Mouse (Mus musculus) liver, embryonic 13.5 days (tissue): ENCODE results near the gene Gpr155. TPM values are rescaled to one million over a fixed set of nuclear protein-coding genes. Genes with fewer than 3 reads are reported as not detected.

Experiments
- ATAC-seq: fragments of 200-750 bp; cut with Nextera tagmentation; 2 replicates; pipeline ENCODE4 v1.8.0; 2017; ENCODE audit warnings: low read depth, mild to moderate bottlenecking, moderate number of reproducible peaks, moderate library complexity
- DNase-seq: peaks from one replicate; pipeline ENCODE4 v3.0.0; 2022
- H3K27ac ChIP-seq: fragments of 300-500 bp; sonication (generic); 2 replicates; pipeline ENCODE4 v1.5.1; 2015; ENCODE audit warnings: moderate library complexity, mild to moderate bottlenecking, inconsistent platforms
- H3K27me3 ChIP-seq: fragments of 300-500 bp; sonication (generic); 2 replicates; pipeline ENCODE4 v1.6.1; 2015; ENCODE audit warnings: mild to moderate bottlenecking, inconsistent platforms
- H3K36me3 ChIP-seq: fragments of 300-500 bp; sonication (generic); 2 replicates; pipeline ENCODE4 v1.6.1; 2015; ENCODE audit warnings: mild to moderate bottlenecking, inconsistent platforms
- H3K4me1 ChIP-seq: fragments of 300-500 bp; sonication (generic); replicated peaks from 2 replicates; pipeline ENCODE4 v1.6.1; 2015; ENCODE audit warnings: inconsistent platforms
- H3K4me2 ChIP-seq: fragments of 300-500 bp; sonication (generic); 2 replicates; pipeline ENCODE4 v1.6.1; 2015; ENCODE audit warnings: inconsistent platforms, mild to moderate bottlenecking, moderate library complexity
- H3K4me3 ChIP-seq: fragments of 300-500 bp; sonication (generic); replicated peaks from 2 replicates; pipeline ENCODE4 v1.5.1; 2015; ENCODE audit warnings: mild to moderate bottlenecking, inconsistent platforms
- H3K9ac ChIP-seq: fragments of 300-500 bp; sonication (generic); 2 replicates; pipeline ENCODE4 v1.6.1; 2015; ENCODE audit warnings: mild to moderate bottlenecking, inconsistent platforms
- H3K9me3 ChIP-seq: fragments of 300-500 bp; sonication (generic); replicated peaks from 2 replicates; pipeline ENCODE4 v1.6.1; 2016; ENCODE audit warnings: inconsistent platforms
- WGBS: fragments of 180-500 bp; shearing (Covaris S2); methylation state at CpG from one replicate; pipeline ENCODE4 v1.1.7; 2015; ENCODE audit not compliant: insufficient replicate concordance; 5-methylcytosine and 5-hydroxymethylcytosine counted together
- polyA plus RNA-seq: library from polyadenylated mRNA; unstranded; fragments of >200 nt; fragmentation: Nextera tagmentation; extraction: Ambion mirVana; gene quantifications from 2 replicates; pipeline ENCODE4 v1.2.1, GENCODE M21; 2015

Gpr155 gene
- polyA plus RNA-seq, 1 experiment from 2014 or later, result 8.3 TPM

- Histone ChIP-seq H3K4me3 (no peak overlapping the region), H3K36me3 (no peaks in the 10 kb centered on the region), H3K4me1 (no peaks in the 10 kb centered on the region), H3K4me2 (no peak overlapping the region), H3K9ac (no peak overlapping the region), H3K27me3 (no peaks in the 10 kb centered on the region), H3K27ac (no peak overlapping the region), H3K9me3 (no peaks in the 10 kb centered on the region)
- ATAC-seq, result no peak
- DNase-seq, result no peak
- WGBS, result 73% methylated on average over 9 of the region's 9 CpGs
Observed at GRCm38 (mm10) chr2:73406336-73406915, 20.1 kb upstream of the Gpr155 start.

GRCm38 (mm10) chr2:73404980-73405379 is 18.6 kb upstream of the Gpr155 start:
- H3K4me1 ChIP-seq, result no peaks in the 10 kb centered on the region
- no peak overlapping the region for H3K27ac ChIP-seq
- no peaks in the 10 kb centered on the region for H3K36me3 ChIP-seq
- no peaks in the 10 kb centered on the region for H3K27me3 ChIP-seq
- no peak overlapping the region for H3K4me3 ChIP-seq
- H3K9me3 ChIP-seq, result no peaks in the 10 kb centered on the region
- ATAC-seq (no peak), DNase-seq (no peak)
- whole genome bisulfite sequencing, result 61% methylated on average over 7 of the region's 7 CpGs
- no peak overlapping the region for H3K4me2 ChIP-seq
- no peak overlapping the region for H3K9ac ChIP-seq

DNA sequence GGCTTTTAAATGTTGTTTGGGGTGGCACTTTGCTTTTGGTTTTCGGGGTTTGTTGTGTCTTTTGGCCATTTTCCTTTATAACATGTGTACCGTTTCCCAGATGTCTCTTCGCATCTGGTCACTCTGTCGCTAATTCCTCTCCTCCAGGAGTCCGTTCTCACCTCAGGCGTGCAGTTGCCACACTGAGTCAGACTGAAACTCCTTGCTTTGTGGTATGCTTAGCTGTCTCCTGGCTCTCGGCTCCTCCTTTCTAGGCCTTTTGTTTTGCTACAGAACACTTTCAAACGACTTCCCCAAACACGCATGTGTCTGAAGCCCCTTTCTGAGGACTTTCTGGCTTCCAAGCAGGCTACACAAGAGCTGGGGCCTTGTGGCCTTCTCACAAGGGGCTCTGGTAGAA is 18.1 kb upstream of the Gpr155 start:
- H3K36me3 ChIP-seq, result no peaks in the 10 kb centered on the region
- H3K4me2 ChIP-seq, result no peak overlapping the region
- H3K27ac ChIP-seq, result no peak overlapping the region
- no peak overlapping the region for H3K4me3 ChIP-seq
- H3K9me3 ChIP-seq, result no peaks in the 10 kb centered on the region
- no peaks in the 10 kb centered on the region for H3K4me1 ChIP-seq
- H3K27me3 ChIP-seq, result no peaks in the 10 kb centered on the region
- DNase-seq, result no peak
- 73% methylated on average over 9 of the region's 9 CpGs for WGBS
- no peak overlapping the region for H3K9ac ChIP-seq
- ATAC-seq, result no peak

GRCm38 (mm10) chr2:73403385-73404013 is 17.1 kb upstream of the Gpr155 start:
- WGBS, result 66% methylated on average over 15 of the region's 15 CpGs
- no peaks in the 10 kb centered on the region for H3K9me3 ChIP-seq
- no peak overlapping the region for H3K27ac ChIP-seq
- H3K36me3 ChIP-seq, result no peaks in the 10 kb centered on the region
- no peak for ATAC-seq
- DNase-seq, result no peak
- no peak overlapping the region for H3K4me2 ChIP-seq
- H3K9ac ChIP-seq, result no peak overlapping the region
- no peaks in the 10 kb centered on the region for H3K4me1 ChIP-seq
- H3K4me3 ChIP-seq, result no peak overlapping the region
- no peaks in the 10 kb centered on the region for H3K27me3 ChIP-seq

- Histone ChIP-seq H3K4me3 (no peak overlapping the region), H3K27ac (no peak overlapping the region), H3K4me1 (no peaks in the 10 kb centered on the region), H3K9me3 (no peaks in the 10 kb centered on the region), H3K9ac (no peak overlapping the region), H3K4me2 (no peak overlapping the region), H3K27me3 (no peaks in the 10 kb centered on the region), H3K36me3 (no peaks in the 10 kb centered on the region)
- DNase-seq, result no peak
- 46% methylated on average over 1 of the region's 1 CpGs for WGBS
- ATAC-seq, result no peak
Observed at GRCm38 (mm10) chr2:73401689-73402088, 15.3 kb upstream of the Gpr155 start.

GRCm38 (mm10) chr2:73397476-73397875 is 11.1 kb upstream of the Gpr155 start:
- Histone ChIP-seq H3K4me3 (no peak overlapping the region), H3K27ac (no peak overlapping the region), H3K4me1 (no peaks in the 10 kb centered on the region), H3K27me3 (peaks cover 16% of the 10 kb centered on the region; the same call in 1 of the 2 replicates), H3K9ac (no peak overlapping the region), H3K36me3 (no peaks in the 10 kb centered on the region), H3K9me3 (no peaks in the 10 kb centered on the region), H3K4me2 (no peak overlapping the region)
- no peak for ATAC-seq
- DNase-seq, result no peak
- WGBS, result 77% methylated on average over 2 of the region's 2 CpGs

DNA sequence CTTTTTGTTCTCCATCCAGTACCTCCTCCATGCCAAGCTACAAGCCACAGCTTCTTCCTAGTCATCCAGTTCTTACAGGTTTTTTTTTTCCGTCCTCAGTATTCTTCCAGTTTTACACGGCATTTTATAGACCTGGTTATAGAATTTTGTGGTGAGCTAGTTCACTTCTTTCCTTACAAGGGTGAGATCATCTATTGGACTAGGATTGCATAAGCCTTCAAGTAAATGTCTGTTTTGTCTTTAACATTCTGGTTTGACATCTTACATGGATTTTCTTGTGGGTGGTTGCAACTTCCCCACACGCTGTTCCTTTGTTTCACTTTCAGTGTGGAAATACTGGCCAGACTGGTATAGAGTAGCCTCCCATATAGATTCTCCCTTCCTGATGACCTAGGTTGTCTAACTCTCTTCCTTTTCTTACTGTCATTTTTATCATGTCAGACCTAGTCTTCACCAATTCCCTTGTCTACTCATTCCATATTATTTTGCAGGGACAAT is 10.5 kb upstream of the Gpr155 start:
- no peak overlapping the region for H3K4me2 ChIP-seq
- H3K4me3 ChIP-seq, result no peak overlapping the region
- DNase-seq (no peak), ATAC-seq (no peak)
- no peaks in the 10 kb centered on the region for H3K9me3 ChIP-seq
- H3K27ac ChIP-seq, result no peak overlapping the region
- H3K27me3 ChIP-seq, result peaks cover 16% of the 10 kb centered on the region; the same call in 1 of the 2 replicates
- no peaks in the 10 kb centered on the region for H3K4me1 ChIP-seq
- WGBS, result 73% methylated on average over 3 of the region's 3 CpGs
- no peak overlapping the region for H3K9ac ChIP-seq
- H3K36me3 ChIP-seq, result no peaks in the 10 kb centered on the region

GRCm38 (mm10) chr2:73395516-73395915 is 9.1 kb upstream of the Gpr155 start:
- 61% methylated on average over 8 of the region's 8 CpGs for WGBS
- peaks cover 19% of the 10 kb centered on the region for H3K27me3 ChIP-seq

GRCm38 (mm10) chr2:73394476-73394875 is 8.1 kb upstream of the Gpr155 start:
- H3K4me3 ChIP-seq, result no peak overlapping the region
- DNase-seq (no peak), ATAC-seq (no peak)
- H3K36me3 ChIP-seq, result no peaks in the 10 kb centered on the region
- H3K4me1 ChIP-seq, result no peaks in the 10 kb centered on the region
- 75% methylated on average over 3 of the region's 3 CpGs for whole genome bisulfite sequencing
- no peak overlapping the region for H3K9ac ChIP-seq
- H3K4me2 ChIP-seq, result no peak overlapping the region
- H3K9me3 ChIP-seq, result no peaks in the 10 kb centered on the region
- H3K27ac ChIP-seq, result no peak overlapping the region
- peaks cover 21% of the 10 kb centered on the region for H3K27me3 ChIP-seq

More at GRCm38 (mm10) chr2:73395516-73395915, 9.1 kb upstream of the Gpr155 start:
- no peak overlapping the region for H3K9ac ChIP-seq
- no peaks in the 10 kb centered on the region for H3K9me3 ChIP-seq
- ATAC-seq (no peak), DNase-seq (no peak)
- no peaks in the 10 kb centered on the region for H3K4me1 ChIP-seq
- no peak overlapping the region for H3K4me2 ChIP-seq
- no peaks in the 10 kb centered on the region for H3K36me3 ChIP-seq
- H3K4me3 ChIP-seq, result no peak overlapping the region
- H3K27ac ChIP-seq, result no peak overlapping the region

- Histone ChIP-seq H3K27ac (no peak overlapping the region), H3K36me3 (no peaks in the 10 kb centered on the region), H3K4me2 (no peak overlapping the region), H3K27me3 (peaks cover 21% of the 10 kb centered on the region), H3K9ac (no peak overlapping the region), H3K4me3 (no peak overlapping the region), H3K4me1 (no peaks in the 10 kb centered on the region), H3K9me3 (no peaks in the 10 kb centered on the region)
- DNase-seq (no peak), ATAC-seq (no peak)
- WGBS, result 62% methylated on average over 2 of the region's 2 CpGs
Observed at GRCm38 (mm10) chr2:73392772-73393171, 6.4 kb upstream of the Gpr155 start.

- DNase-seq, result no peak
- H3K4me1 ChIP-seq, result peaks cover 15% of the 10 kb centered on the region
- WGBS, result 76% methylated on average over 3 of the region's 3 CpGs
- no peaks in the 10 kb centered on the region for H3K36me3 ChIP-seq
- H3K27ac ChIP-seq, result no peak overlapping the region
- H3K9ac ChIP-seq, result no peak overlapping the region
- ATAC-seq, result no peak
- H3K4me3 ChIP-seq, result no peak overlapping the region
- H3K9me3 ChIP-seq, result no peaks in the 10 kb centered on the region
- H3K4me2 ChIP-seq, result no peak overlapping the region
- peaks cover 13% of the 10 kb centered on the region for H3K27me3 ChIP-seq
Observed at GRCm38 (mm10) chr2:73389951-73390350, 3.6 kb upstream of the Gpr155 start.

GRCm38 (mm10) chr2:73387806-73388205 is 1.4 kb upstream of the Gpr155 start:
- H3K4me3 ChIP-seq, result no peak overlapping the region
- no peak for ATAC-seq
- no peaks in the 10 kb centered on the region for H3K9me3 ChIP-seq
- no peak overlapping the region for H3K27ac ChIP-seq
- H3K9ac ChIP-seq, result no peak overlapping the region
- DNase-seq, result no peak
- peaks cover 6% of the 10 kb centered on the region for H3K27me3 ChIP-seq
- H3K4me1 ChIP-seq, result peaks cover 28% of the 10 kb centered on the region
- no peak overlapping the region for H3K4me2 ChIP-seq
- H3K36me3 ChIP-seq, result no peaks in the 10 kb centered on the region
- WGBS, result 80% methylated on average over 1 of the region's 1 CpGs
